Mouse (Mus musculus) brain, embryonic 14.5 days (tissue): ENCODE results near the gene Gm14862. TPM values are rescaled to one million over a fixed set of nuclear protein-coding genes. Genes with fewer than 3 reads are reported as not detected.

ENCODE experiments used
- DNase-seq: peaks from one replicate; pipeline ENCODE4 v3.0.0-alpha.2; 2011; ENCODE audit warnings: low read depth
- CTCF ChIP-seq: fragments of 200-500 bp; IDR thresholded peaks from 2 replicates; pipeline ENCODE4 v1.5.1; 2012; ENCODE audit warnings: inconsistent platforms, mild to moderate bottlenecking, moderate library complexity, borderline replicate concordance; ENCODE audit not compliant: insufficient read depth, insufficient read length; ENCODE audit errors: extremely low read depth
- POLR2A ChIP-seq: fragments of 200-500 bp; IDR thresholded peaks from 2 replicates; pipeline ENCODE4 v1.6.1; 2012; ENCODE audit warnings: mild to moderate bottlenecking, inconsistent platforms, borderline replicate concordance; ENCODE audit not compliant: poor library complexity, insufficient read depth, insufficient read length, severe bottlenecking; ENCODE audit errors: extremely low read depth
- polyA plus RNA-seq: library from polyadenylated mRNA; depleted of rRNA; stranded (reverse); fragments of >200 nt; gene quantifications from 2 replicates; pipeline ENCODE4 v1.2.3, GENCODE M21; 2012

The Gm14862 gene
- polyA plus RNA-seq, 1 experiment: not detected

DNA sequence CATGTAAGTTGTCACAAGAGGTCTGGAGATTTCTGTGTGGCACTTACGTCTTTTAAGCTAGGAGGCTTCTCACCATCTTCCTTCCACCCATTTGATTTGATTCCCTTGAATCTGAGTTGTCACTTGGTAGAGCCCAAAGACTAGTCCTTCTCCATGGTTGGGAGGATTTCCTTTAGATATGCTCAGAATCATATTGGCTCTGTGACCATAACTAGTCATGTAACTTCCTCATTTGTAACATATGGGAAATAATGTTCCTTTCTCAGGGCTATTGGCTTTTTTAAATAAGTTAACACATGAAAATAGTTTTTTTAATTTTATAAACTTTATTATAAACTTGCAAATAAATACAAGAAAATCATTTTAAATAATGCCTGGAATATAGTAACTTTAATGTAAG, 2.6 kb upstream of the Gm14862 start:
- TF ChIP-seq POLR2A: no peak
- no peak for TF ChIP-seq CTCF

DNA sequence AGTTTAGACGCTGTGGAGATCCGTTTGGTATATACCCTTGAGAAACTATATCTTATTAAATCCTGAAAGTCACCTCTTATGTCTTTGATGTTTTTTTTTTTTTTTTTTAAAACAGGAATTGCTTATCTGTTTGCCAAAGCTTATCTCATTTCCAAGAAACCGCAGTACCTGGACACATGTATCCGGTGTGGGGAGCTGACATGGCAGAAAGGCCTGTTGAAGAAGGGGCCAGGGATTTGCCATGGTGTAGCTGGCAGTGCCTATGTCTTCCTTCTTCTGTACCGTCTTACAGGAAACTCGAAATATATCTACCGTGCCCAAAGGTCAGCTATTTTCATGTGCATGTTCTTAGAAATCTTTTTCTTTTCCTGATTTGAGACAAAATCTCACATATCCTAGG, 1.1 kb upstream of the Gm14862 start:
- no peak for DNase-seq
- TF ChIP-seq CTCF (no peak), POLR2A (no peak)

More for the DNA sequence above, 2.6 kb upstream of the Gm14862 start:
- DNase-seq: no peak

DNA sequence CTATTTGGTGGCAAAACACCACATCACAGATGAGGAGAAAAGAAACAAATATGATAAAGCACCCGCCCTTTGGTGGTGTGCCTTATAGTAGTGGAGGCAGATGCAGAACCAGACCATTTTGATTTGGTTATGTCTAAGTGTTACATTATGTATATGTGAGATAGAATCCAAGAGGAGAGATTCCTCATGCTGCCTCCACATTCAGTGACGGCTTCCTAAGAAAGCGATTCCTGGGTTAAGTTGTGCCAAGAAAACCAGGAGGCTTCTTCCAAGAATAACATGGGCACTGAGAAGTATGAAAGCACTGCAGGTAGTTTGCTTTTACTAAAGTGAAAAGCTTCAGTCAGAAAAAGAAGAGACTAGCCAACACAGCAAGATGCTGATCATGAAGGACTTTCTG, 1.8 kb downstream of the Gm14862 start:
- no peak for DNase-seq
- TF ChIP-seq POLR2A (no peak), CTCF (no peak)

DNA sequence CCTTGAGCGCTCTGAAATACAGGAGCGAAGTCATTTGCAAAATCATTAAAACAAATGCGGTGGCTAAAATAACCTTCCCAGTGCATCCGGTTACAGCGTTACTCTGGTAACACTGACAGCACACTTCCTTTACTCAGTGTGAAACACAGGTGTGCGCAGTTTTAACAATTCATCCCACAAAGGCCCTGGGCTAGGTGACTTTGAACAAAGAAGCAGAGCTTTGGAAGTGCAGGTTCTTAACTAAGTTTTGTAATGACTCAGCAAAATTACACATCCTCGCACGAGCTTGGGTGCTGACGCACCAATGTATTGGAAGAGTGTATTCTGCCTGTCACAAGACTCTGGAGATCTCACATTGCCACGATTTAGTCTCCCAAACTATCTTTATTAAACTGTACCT, 2.7 kb downstream of the Gm14862 start:
- no peak for TF ChIP-seq POLR2A
- no peak for TF ChIP-seq CTCF
- DNase-seq: no peak

DNA sequence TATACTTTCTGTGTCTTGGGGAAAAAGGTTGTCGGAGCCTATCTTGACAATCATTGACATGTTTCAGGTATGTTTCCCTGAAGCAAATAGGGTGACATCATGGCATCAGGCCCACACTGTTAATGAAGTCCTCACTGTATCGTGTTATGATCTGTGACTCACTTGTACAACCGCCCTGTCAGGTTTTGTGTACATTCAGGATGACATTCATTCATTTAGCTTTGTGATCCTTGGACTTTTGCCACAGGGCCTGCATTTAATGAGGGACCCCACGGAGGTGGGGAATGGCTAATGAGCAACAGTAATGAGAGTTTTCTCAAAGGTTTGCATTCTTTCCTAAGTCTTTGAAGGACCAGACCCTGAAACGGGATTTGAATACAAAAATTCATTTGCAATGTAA, 7.8 kb downstream of the Gm14862 start:
- no peak for TF ChIP-seq POLR2A
- no peak for TF ChIP-seq CTCF
- DNase-seq: peak; percentile 90

DNA sequence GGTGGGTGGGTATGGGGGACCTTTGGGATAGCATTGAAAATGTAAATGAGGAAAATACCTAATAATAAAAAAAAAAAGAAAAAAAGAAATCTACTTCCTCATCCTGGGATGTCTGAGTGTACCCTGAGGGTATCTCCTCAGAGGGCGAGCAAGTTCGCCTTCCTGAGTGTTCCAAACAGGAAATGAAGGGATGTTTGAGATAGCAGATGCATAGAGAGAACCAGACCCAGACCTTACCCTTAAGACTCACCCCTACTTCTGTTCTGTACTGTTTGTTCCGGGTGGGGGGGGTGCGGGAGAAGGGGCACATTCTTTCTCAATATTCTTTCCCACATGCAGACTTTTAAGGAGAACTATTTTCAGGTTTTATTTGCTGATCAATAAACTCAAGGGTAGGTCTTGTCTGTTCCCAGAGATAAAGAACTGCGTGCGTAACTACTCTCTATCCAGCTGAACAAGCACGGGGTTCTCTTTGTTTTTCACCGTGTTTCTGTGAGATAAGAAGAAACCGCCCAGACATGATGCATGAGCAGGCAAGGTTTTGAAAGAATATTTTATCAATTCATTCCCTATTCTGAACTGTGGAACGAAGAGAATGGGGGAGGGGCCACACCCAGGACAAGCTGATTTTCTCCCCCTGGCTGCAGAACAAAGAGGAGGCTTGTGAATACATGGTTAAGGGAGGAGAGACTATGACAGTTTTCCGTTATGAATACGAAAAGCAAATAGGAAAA, 11.9 kb downstream of the Gm14862 start:
- no peak for TF ChIP-seq CTCF
- no peak for TF ChIP-seq POLR2A
- DNase-seq: peak; percentile 66

DNA sequence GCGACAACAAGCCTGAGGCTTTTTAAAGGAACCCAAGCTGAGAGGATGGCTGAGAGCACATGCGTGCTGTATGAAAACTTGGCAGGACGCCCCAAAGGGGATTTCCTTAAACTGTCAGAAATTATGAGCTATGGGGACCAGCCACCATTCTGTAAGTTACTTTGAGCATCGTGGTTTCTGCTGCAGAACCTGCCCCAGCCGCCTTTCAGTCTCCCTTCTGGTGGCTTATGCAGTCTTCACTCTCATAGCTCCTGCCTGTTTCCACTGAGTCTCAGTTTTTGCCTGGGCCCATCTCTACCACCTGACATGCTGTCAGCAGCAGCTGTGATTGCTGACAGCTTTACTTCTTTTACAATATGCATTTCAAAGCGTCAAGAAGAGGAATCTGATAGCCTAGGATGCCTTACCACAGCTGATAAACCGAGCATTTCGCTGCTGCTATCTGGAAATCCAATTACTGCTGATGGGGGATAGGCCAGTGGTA, 13.3 kb downstream of the Gm14862 start:
- peak; percentile 70 for DNase-seq
- no peak for TF ChIP-seq CTCF
- no peak for TF ChIP-seq POLR2A

DNA sequence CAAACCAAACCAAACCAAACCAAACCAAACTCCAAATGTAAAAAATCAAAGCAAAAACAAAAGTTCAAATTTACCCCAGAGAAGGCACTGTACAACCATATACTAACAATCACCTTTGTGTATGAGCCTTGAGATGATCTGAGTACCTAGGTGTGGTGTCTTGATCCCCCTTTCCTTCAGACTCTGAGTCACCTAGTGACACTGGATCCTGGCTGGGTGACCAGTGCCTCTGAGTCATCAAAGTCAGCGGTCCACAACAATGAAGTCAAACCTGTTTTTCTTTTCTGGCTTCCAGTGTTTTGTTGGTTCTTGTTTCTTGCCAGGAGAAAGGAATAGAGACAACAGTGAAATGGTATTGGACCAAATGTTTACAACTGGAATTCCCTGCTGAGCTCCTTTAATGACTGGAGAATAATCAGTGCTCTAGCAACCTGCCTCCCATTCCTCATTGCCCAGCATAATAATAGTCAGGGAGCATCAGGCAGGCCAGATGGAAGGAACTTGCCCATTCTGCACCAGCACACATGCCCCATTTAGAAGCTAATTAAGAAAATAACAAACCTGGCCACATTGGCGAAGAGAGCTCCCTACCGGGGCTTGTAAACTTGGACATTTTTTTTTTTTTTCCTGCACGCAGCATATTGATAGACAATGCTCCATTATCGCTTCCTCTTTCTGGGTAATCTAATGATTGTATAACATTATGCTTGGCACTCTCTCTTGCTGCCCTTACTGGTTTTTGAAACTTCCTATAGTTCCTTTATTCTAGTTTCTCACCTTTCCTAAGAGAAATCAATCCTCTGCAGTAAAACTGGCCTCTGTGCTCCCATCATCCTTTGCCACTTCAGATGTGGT, 15.7 kb downstream of the Gm14862 start:
- no peak for TF ChIP-seq CTCF
- no peak for TF ChIP-seq POLR2A
- peak; percentile 76 for DNase-seq

DNA sequence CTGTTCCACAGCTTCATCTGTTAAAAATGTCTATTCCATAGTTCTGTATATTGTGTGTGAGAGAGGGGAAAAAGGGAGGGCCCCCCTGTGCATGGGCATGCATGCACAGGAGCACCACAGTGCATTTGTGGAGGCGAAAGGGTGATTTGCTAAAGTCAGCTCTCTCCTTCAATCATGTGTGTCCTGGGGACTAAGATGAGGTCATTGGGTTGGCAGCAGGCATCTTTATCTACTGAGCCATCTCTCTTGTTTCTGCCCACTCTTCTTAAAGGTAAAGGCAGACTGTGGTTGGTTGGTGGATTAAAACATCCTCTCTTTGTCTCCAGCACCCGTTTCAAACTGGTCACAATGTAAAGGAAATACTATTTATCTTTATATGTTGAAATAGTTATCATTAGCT, 29.6 kb downstream of the Gm14862 start:
- no peak for DNase-seq
- TF ChIP-seq CTCF: no peak
- TF ChIP-seq POLR2A: no peak

DNA sequence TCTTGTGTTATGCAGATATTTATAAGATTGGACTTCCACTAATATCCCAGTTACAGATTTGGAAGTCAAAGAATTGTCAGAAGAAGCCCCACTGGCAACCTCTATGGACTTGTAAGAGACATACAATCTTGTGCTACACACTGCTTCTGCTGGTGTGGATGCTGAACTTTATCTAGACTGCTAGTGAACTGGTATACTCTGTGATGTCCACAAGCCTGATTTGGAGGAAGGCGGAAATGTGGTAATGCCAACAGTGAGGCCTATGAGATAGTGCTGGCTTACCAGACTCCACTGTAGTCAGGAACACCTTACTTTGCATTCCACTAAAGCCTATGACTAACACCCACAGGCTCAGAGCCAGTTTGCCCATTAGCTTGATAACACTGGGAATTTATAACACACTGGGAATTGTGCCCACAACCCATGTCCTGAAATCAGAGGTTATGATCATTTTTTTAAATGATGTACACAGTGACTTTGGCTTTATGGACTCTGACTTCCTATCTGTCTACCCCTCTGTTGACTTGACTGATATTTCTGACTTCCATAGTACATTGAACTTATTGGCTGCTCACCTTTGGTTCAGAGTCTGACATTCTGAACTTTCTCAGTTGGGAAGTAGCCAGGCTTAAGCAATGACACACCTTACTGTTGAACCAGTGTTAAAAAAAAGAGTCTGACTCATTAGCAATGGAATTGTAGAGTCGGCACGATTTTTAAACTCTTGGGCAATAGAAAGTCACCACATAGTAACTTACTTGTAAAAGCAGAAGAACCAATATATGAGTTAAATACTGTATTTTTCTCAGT, 34.1 kb downstream of the Gm14862 start:
- no peak for DNase-seq
- no peak for TF ChIP-seq POLR2A
- TF ChIP-seq CTCF: no peak

DNA sequence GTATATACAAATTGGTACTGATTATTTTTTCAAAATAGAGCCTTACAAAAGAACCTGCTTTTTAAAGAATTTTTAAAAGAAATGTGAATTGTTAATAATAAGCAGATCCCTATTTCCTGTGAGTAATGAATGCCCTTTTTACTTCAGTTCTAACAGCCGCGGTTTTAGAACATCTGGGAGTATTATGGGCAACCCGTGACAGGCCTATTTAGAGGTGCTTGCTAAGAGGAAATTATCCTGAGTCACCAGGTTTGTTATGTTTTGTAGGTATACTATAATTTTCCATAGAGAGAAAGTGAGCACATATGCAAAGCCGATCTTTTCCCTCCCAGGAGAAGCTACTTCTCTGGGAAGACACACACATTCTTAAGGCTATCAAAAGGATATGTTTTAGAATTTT, 35.0 kb downstream of the Gm14862 start:
- TF ChIP-seq POLR2A: no peak
- TF ChIP-seq CTCF: no peak
- DNase-seq: no peak

DNA sequence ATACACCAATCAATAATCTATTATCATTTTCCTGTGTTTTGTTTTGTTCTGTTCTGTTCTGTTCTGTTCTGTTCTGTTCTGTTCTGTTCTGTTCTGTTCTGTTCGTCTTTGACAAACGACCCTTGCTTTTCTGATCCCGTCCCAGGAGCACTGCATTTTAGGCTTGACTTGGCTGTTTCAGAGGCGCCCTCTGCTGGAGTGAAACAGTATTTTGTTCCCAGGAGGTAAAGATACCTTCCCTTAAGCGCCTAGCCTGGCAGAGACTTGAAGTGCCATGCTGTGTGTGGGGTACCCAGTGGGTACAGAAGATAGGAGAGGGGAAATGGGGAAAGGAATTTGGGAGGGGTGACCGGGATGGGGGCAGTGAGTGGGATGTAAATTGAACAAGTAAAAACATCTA, 35.5 kb downstream of the Gm14862 start:
- DNase-seq: peak; percentile 65
- TF ChIP-seq CTCF (peak; percentile 55; the same call in 1 of the 2 replicates), POLR2A (no peak)
